Mouse (Mus musculus): ENCODE measurements around the gene Farp1.
A peak's percentile ranks its signal among the peaks of the same experiment; 100 is the strongest.

Gene Farp1

GRCm38 (mm10) chr14:121057750-121058149 lies 22.8 kb downstream of the Farp1 start:
- DNase-seq (ENCODE audit: low spot score in 2 of 2), result no peak

GRCm38 (mm10) chr14:121058481-121058880 lies 23.5 kb downstream of the Farp1 start:
- no peak for DNase-seq (ENCODE audit: low spot score in 2 of 2)

- peak in 1 of 2 experiments; percentile 68 for DNase-seq (ENCODE audit: low spot score in 2 of 2)
These were observed 24.3 kb downstream of the Farp1 start for GRCm38 (mm10) chr14:121059266-121059665.

- DNase-seq (ENCODE audit: low spot score in 2 of 2), result no peak
These were observed 25.5 kb downstream of the Farp1 start for GRCm38 (mm10) chr14:121060484-121060883.

GRCm38 (mm10) chr14:121061686-121062085 lies 26.7 kb downstream of the Farp1 start:
- DNase-seq (ENCODE audit: low spot score in 2 of 2), result peak in 1 of 2 experiments; percentile 38

GRCm38 (mm10) chr14:121062238-121063082 lies 27.5 kb downstream of the Farp1 start:
- peak in 1 of 2 experiments; percentile 14 for DNase-seq (ENCODE audit: low spot score in 2 of 2)

- no peak for DNase-seq (ENCODE audit: low spot score in 2 of 2)
These were observed 29.7 kb downstream of the Farp1 start for GRCm38 (mm10) chr14:121064726-121065125.

- peak in 1 of 2 experiments; percentile 37 for DNase-seq (ENCODE audit: low spot score in 2 of 2)
These were observed 38.3 kb downstream of the Farp1 start for GRCm38 (mm10) chr14:121073093-121073866.

GRCm38 (mm10) chr14:121074197-121074734 lies 39.3 kb downstream of the Farp1 start:
- DNase-seq (ENCODE audit: low spot score in 2 of 2), result no peak

- no peak for DNase-seq (ENCODE audit: low spot score in 2 of 2)
These were observed 45.7 kb downstream of the Farp1 start for GRCm38 (mm10) chr14:121080739-121081138.

- peak in 1 of 2 experiments; percentile 50 for DNase-seq (ENCODE audit: low spot score in 2 of 2)
These were observed 47.3 kb downstream of the Farp1 start for GRCm38 (mm10) chr14:121082341-121082740.

GRCm38 (mm10) chr14:121082793-121083192 lies 47.8 kb downstream of the Farp1 start:
- no peak for DNase-seq (ENCODE audit: low spot score in 2 of 2)

GRCm38 (mm10) chr14:121083352-121083751 lies 48.4 kb downstream of the Farp1 start:
- DNase-seq (ENCODE audit: low spot score in 2 of 2), result no peak

- no peak for DNase-seq (ENCODE audit: low spot score in 2 of 2)
These were observed 57.5 kb downstream of the Farp1 start for GRCm38 (mm10) chr14:121092517-121092916.

GRCm38 (mm10) chr14:121093860-121094259 lies 58.9 kb downstream of the Farp1 start:
- DNase-seq (ENCODE audit: low spot score in 2 of 2), result no peak

- DNase-seq (ENCODE audit: low spot score in 2 of 2), result no peak
These were observed 62.8 kb downstream of the Farp1 start for GRCm38 (mm10) chr14:121097640-121098435.

GRCm38 (mm10) chr14:121099120-121099519 lies 64.1 kb downstream of the Farp1 start:
- no peak for DNase-seq (ENCODE audit: low spot score in 2 of 2)

GRCm38 (mm10) chr14:121099876-121100275 lies 64.9 kb downstream of the Farp1 start:
- no peak for DNase-seq (ENCODE audit: low spot score in 2 of 2)

- DNase-seq (ENCODE audit: low spot score in 2 of 2), result no peak
These were observed 65.8 kb downstream of the Farp1 start for GRCm38 (mm10) chr14:121100829-121101228.

- no peak for DNase-seq (ENCODE audit: low spot score in 2 of 2)
These were observed 66.5 kb downstream of the Farp1 start for GRCm38 (mm10) chr14:121101531-121101930.

GRCm38 (mm10) chr14:121102599-121102998 lies 67.6 kb downstream of the Farp1 start:
- DNase-seq (ENCODE audit: low spot score in 2 of 2), result no peak

GRCm38 (mm10) chr14:121103459-121103858 lies 68.5 kb downstream of the Farp1 start:
- DNase-seq (ENCODE audit: low spot score in 2 of 2), result no peak

All from urinary bladder, postnatal 36 days (tissue).